Mouse (Mus musculus) megakaryocyte, embryonic 14.5 days (primary cell): Measurements from ENCODE around the gene Mmel1.

Source experiments
- FLI1 ChIP-seq: IDR thresholded peaks from 2 replicates; pipeline ENCODE4 v1.6.1; 2012; ENCODE audit warnings: low read length, inconsistent platforms, mixed read lengths
- GATA1 ChIP-seq: IDR thresholded peaks from 3 replicates; pipeline ENCODE4 v1.6.1; 2012; ENCODE audit warnings: mixed read lengths, low read length, inconsistent platforms, borderline replicate concordance

- TF ChIP-seq FLI1 = no peak
- no peak for TF ChIP-seq GATA1
Measured at GRCm38 (mm10) chr4:154944121-154944590, 74.8 kb downstream of the Mmel1 start.
